Mouse (Mus musculus): Measurements from ENCODE around the gene Pip5k1b. TPM values are rescaled to one million over a fixed set of nuclear protein-coding genes. Genes with fewer than 3 reads are reported as not detected.
A peak's percentile ranks its signal among the peaks of the same experiment; 100 is the strongest.

The Pip5k1b gene
- polyA plus RNA-seq, 1 experiment from 2014 or later, result 22.1 TPM

DNA sequence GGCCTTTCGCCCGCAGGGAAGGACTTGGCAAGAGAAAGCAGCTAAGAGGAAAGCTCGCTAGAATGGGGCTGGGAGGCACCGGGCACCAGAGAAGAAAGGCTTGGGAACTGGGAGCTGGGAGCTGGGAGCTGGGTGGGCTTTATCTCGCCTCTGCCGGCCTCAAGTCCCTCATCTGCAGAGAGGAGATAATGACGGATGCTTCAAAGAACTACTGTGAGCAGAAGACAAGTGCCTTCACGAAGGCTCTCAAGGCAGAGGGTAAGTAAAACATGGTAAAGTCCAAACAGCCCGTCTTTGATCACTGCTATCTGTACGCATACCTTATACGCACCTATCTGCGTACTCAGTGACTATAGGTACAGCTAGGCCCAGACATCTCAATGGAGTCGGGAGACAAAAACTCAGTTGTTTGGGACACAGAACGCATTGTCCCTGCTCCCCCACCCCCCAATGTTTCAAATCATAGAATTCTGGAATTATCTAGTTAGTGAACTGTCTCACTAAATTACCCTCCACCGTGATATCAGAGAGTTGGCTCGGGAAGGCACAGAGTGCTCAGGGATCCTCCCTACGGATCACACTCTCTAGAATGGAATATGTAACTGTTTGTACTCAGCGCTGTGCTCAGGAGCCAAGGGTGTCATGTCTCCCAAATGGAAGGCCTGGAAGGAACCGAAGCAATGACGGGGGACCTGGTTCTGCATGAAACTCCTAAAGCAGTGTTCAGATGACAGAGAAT lies 42.4 kb downstream of the Pip5k1b start:
- Histone ChIP-seq H3K27ac (ENCODE audit: low read length) (peak overlapping the region; percentile 67), H3K4me2 (ENCODE audit: low read depth, low read length) (no peak overlapping the region), H3K27me3 (replicated peaks; ENCODE audit: control insufficient read depth, insufficient read depth, low read length) (no peaks in the 10 kb centered on the region), H3K4me3 (ENCODE audit: low read length) (no peak overlapping the region), H3K4me1 (ENCODE audit: control insufficient read depth, insufficient read depth, low read length) (peaks cover 16% of the 10 kb centered on the region), H3K9ac (ENCODE audit: low read depth, low read length) (no peak overlapping the region), H3K9me3 (ENCODE audit: control insufficient read depth, low read length) (no peaks in the 10 kb centered on the region), H3K36me3 (ENCODE audit: control insufficient read depth, insufficient read depth, low read length) (no peaks in the 10 kb centered on the region)
- WGBS, result 70% methylated on average over 20 of the region's 20 CpGs
- peak; percentile 37 for ATAC-seq

DNA sequence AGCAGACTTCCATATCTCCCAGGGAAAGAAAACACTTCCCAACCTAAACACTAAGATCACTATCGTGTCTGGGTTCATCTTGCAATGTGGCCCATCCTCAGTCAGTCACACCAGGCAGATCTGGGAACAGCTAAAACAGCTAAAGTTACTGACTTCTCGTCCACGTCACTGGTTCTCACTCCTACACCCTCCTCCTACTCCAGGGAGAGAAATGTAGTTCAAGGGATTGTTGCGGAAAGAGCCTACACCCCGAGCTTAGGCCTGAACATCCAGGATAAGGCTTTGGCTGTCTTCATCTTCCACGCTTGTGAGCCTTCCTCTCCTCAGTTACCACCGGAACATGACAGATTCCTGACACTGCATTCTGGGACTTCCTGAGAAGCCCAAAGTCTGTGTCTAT lies 43.7 kb downstream of the Pip5k1b start:
- Histone ChIP-seq H3K27ac (ENCODE audit: low read length) (no peak overlapping the region), H3K4me3 (ENCODE audit: low read length) (no peak overlapping the region), H3K36me3 (ENCODE audit: control insufficient read depth, insufficient read depth, low read length) (no peaks in the 10 kb centered on the region), H3K9me3 (ENCODE audit: control insufficient read depth, low read length) (no peaks in the 10 kb centered on the region), H3K4me2 (ENCODE audit: low read depth, low read length) (no peak overlapping the region), H3K27me3 (replicated peaks; ENCODE audit: control insufficient read depth, insufficient read depth, low read length) (no peaks in the 10 kb centered on the region), H3K9ac (ENCODE audit: low read depth, low read length) (no peak overlapping the region), H3K4me1 (ENCODE audit: control insufficient read depth, insufficient read depth, low read length) (peaks cover 16% of the 10 kb centered on the region)
- WGBS, result 92% methylated on average over 7 of the region's 7 CpGs
- no peak for ATAC-seq

DNA sequence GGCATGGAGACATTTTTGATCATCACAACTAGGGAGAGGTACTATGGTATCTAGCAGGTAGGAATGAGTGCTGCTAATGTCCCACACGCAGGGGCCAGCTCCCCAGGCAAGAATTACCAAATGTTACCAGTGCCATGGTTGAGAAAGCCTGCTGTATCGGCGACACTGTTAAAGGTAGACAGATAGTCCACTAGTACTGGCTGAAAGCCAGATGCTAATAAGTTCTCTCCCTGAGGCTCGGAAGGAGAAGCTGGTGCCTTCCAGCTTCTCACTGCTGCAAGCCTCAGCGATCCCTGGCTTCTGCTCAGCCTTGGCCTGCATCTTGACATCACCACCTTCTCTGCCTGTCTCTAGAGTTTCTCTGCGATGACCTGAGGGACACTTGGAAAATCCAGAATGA lies 46.3 kb downstream of the Pip5k1b start:
- Histone ChIP-seq H3K4me1 (ENCODE audit: control insufficient read depth, insufficient read depth, low read length) (peaks cover 13% of the 10 kb centered on the region), H3K27me3 (replicated peaks; ENCODE audit: control insufficient read depth, insufficient read depth, low read length) (no peaks in the 10 kb centered on the region), H3K4me3 (ENCODE audit: low read length) (no peak overlapping the region), H3K4me2 (ENCODE audit: low read depth, low read length) (no peak overlapping the region), H3K36me3 (ENCODE audit: control insufficient read depth, insufficient read depth, low read length) (no peaks in the 10 kb centered on the region), H3K27ac (ENCODE audit: low read length) (no peak overlapping the region), H3K9ac (ENCODE audit: low read depth, low read length) (no peak overlapping the region), H3K9me3 (ENCODE audit: control insufficient read depth, low read length) (no peaks in the 10 kb centered on the region)
- ATAC-seq, result no peak
- 83% methylated on average over 6 of the region's 6 CpGs for WGBS

DNA sequence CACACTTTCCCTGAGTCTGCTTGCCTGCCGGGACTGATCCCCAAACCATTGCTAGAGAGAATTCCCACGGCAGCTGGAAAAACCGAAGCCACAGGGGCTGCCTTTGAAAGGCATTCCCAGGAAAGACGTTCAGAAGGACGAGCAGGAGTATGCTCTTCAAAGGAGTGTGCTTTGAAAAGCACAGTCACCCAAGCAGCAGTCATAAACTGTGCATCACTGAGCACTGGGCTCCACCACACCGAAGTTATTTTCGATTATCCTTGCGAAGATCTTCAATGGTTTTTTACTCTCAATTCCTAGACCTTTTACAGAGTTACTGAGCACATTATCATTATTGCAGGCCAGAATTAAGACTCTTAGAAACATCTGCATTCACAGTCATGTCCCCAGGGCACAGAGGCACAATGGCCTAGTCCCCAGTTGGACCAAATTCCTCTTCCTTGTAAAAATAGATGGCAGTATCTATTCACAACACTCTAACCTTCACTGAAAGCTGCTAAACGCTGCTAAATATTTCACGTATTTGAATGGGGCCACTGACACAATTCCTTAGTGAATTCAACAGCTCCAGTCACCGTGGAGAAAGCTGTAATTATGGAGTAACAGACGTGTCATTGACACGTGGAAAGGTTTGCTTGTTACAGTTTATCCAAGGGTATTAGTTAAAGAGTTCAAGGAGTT lies 47.4 kb downstream of the Pip5k1b start:
- 64% methylated on average over 13 of the region's 13 CpGs for WGBS
- no peaks in the 10 kb centered on the region for H3K9me3 ChIP-seq (ENCODE audit: control insufficient read depth, low read length)
- H3K4me1 ChIP-seq (ENCODE audit: control insufficient read depth, insufficient read depth, low read length), result peaks cover 6% of the 10 kb centered on the region; the same call in 1 of the 2 replicates
- no peak overlapping the region for H3K4me2 ChIP-seq (ENCODE audit: low read depth, low read length)
- no peak overlapping the region for H3K4me3 ChIP-seq (ENCODE audit: low read length)
- H3K27me3 ChIP-seq (replicated peaks; ENCODE audit: control insufficient read depth, insufficient read depth, low read length), result no peaks in the 10 kb centered on the region
- no peaks in the 10 kb centered on the region for H3K36me3 ChIP-seq (ENCODE audit: control insufficient read depth, insufficient read depth, low read length)
- no peak overlapping the region for H3K9ac ChIP-seq (ENCODE audit: low read depth, low read length)
- ATAC-seq, result no peak
- H3K27ac ChIP-seq (ENCODE audit: low read length), result no peak overlapping the region

DNA sequence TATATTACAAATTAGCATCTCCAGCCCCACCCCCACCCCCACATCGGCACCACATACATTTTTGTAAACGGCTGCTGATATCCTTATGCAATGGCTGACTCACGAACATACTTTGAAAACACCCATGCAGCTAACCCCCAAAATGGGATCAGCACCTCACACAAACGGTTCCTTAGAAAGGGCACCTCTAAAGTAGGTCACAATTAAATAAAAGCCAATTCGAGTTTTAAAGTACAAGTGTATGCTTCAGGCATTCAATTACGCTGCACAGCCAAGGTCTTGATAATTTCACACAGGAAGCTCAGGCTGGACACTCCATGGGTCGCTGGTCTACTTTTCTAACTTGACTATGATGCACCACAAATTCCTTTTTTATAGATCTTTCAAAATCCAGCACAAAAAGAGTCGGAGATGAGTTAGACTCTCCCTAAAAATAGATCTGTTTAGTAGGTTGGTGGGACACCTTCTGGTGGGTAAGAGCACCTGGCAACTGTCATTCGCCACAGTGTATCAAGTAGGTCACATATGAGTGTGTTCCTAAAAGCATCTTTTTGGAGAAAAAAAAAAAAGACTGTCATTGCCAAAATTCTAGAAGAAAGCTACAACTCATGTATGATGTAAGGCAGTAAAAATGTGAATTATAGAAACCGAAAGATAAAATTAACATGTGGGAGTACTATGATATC lies 52.8 kb downstream of the Pip5k1b start:
- 82% methylated on average over 10 of the region's 10 CpGs for WGBS
- no peaks in the 10 kb centered on the region for H3K27me3 ChIP-seq (replicated peaks; ENCODE audit: control insufficient read depth, insufficient read depth, low read length)
- ATAC-seq, result no peak
- no peaks in the 10 kb centered on the region for H3K36me3 ChIP-seq (ENCODE audit: control insufficient read depth, insufficient read depth, low read length)
- H3K9me3 ChIP-seq (ENCODE audit: control insufficient read depth, low read length), result no peaks in the 10 kb centered on the region
- no peak overlapping the region for H3K9ac ChIP-seq (ENCODE audit: low read depth, low read length)
- no peak overlapping the region for H3K27ac ChIP-seq (ENCODE audit: low read length)
- no peak overlapping the region for H3K4me2 ChIP-seq (ENCODE audit: low read depth, low read length)
- H3K4me3 ChIP-seq (ENCODE audit: low read length), result no peak overlapping the region
- H3K4me1 ChIP-seq (ENCODE audit: control insufficient read depth, insufficient read depth, low read length), result no peaks in the 10 kb centered on the region

DNA sequence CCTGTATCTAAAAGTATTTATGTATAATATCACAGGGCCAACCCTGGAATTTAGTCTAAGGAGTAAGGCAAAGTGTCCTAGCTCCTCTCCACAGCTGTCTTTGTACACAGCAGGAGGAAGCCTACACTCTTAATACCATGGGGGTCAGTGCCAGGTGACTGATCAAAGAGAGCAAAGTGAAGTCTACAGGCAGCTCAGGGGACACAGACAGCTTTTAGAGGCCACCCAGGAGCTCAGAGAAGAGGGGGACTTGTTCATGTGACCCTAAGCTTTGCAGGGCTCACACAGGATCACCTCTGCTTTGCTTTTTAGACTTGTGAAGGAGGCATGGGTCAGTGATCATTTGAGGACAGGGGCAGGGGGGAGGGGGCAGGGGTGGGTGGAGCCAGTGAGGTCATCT lies 54.1 kb downstream of the Pip5k1b start:
- ATAC-seq, result no peak
- no peak overlapping the region for H3K4me3 ChIP-seq (ENCODE audit: low read length)
- H3K4me2 ChIP-seq (ENCODE audit: low read depth, low read length), result no peak overlapping the region
- H3K27ac ChIP-seq (ENCODE audit: low read length), result no peak overlapping the region
- H3K9ac ChIP-seq (ENCODE audit: low read depth, low read length), result no peak overlapping the region
- H3K4me1 ChIP-seq (ENCODE audit: control insufficient read depth, insufficient read depth, low read length), result no peaks in the 10 kb centered on the region
- no peaks in the 10 kb centered on the region for H3K9me3 ChIP-seq (ENCODE audit: control insufficient read depth, low read length)
- no peaks in the 10 kb centered on the region for H3K36me3 ChIP-seq (ENCODE audit: control insufficient read depth, insufficient read depth, low read length)
- H3K27me3 ChIP-seq (replicated peaks; ENCODE audit: control insufficient read depth, insufficient read depth, low read length), result no peaks in the 10 kb centered on the region

DNA sequence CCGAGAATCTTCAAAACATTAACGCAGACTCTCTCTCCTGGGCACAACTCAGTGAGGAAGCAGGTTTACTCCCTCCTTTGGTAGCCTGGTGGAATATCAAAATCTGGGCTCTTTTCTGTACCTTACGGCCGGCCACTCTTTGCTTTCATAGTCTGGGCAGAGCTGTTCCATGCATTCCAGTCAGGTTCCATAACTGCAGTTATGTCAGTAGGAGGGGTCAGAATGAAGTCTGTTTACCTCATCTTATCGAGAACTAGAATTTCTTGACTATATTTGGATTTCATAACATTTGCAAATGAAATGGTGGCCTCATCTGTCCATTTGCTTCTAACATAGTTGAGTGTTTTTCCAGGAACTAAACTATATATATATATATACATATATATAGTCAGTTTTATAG lies 55.2 kb downstream of the Pip5k1b start:
- Histone ChIP-seq H3K27ac (ENCODE audit: low read length) (no peak overlapping the region), H3K9me3 (ENCODE audit: control insufficient read depth, low read length) (no peaks in the 10 kb centered on the region), H3K9ac (ENCODE audit: low read depth, low read length) (no peak overlapping the region), H3K4me3 (ENCODE audit: low read length) (no peak overlapping the region), H3K36me3 (ENCODE audit: control insufficient read depth, insufficient read depth, low read length) (no peaks in the 10 kb centered on the region), H3K4me2 (ENCODE audit: low read depth, low read length) (no peak overlapping the region), H3K4me1 (ENCODE audit: control insufficient read depth, insufficient read depth, low read length) (no peaks in the 10 kb centered on the region), H3K27me3 (replicated peaks; ENCODE audit: control insufficient read depth, insufficient read depth, low read length) (no peaks in the 10 kb centered on the region)
- WGBS, result 81% methylated on average over 5 of the region's 5 CpGs
- ATAC-seq, result no peak

DNA sequence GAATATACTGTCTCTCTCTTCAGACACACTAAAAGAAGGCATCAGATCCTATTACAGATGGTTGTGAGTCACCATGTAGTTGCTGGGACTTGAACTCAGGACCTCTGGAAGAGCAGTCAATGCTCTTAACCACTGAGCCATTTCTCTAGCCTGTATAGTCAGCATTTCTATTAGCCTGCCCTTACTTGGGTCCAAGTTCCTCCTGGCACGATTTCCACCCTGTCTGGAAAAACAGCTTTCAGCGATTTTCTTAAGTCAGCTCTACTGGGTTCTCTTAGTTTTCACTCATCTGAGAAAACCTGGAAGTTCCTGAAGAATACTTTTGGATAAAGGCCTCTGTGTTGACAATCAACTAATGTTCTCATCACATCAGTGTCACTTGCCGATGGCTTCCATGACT lies 56.4 kb downstream of the Pip5k1b start:
- no peak overlapping the region for H3K4me2 ChIP-seq (ENCODE audit: low read depth, low read length)
- no peaks in the 10 kb centered on the region for H3K9me3 ChIP-seq (ENCODE audit: control insufficient read depth, low read length)
- no peak overlapping the region for H3K4me3 ChIP-seq (ENCODE audit: low read length)
- H3K27me3 ChIP-seq (replicated peaks; ENCODE audit: control insufficient read depth, insufficient read depth, low read length), result no peaks in the 10 kb centered on the region
- no peak overlapping the region for H3K9ac ChIP-seq (ENCODE audit: low read depth, low read length)
- no peak overlapping the region for H3K27ac ChIP-seq (ENCODE audit: low read length)
- H3K4me1 ChIP-seq (ENCODE audit: control insufficient read depth, insufficient read depth, low read length), result no peaks in the 10 kb centered on the region
- 87% methylated on average over 3 of the region's 3 CpGs for WGBS
- H3K36me3 ChIP-seq (ENCODE audit: control insufficient read depth, insufficient read depth, low read length), result no peaks in the 10 kb centered on the region
- ATAC-seq, result no peak

DNA sequence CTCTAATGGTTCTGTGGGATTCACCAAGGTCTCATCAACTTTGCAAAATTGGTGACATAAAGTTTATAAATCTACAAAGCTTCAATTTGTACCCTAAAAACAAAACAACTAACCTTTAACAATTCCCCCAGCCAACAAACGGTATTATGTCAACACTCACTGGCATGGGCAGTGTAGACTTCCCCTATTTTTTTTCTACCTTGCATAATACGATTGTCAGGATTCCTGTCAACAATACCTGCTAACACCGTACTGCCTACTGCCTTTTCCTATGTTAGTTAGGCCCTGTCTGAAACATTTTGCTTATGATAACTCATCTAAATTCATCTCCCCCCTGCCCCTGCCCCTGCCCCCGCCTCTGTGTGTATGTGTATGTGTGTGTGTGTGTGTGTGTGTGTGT lies 61.8 kb downstream of the Pip5k1b start:
- H3K4me1 ChIP-seq (ENCODE audit: control insufficient read depth, insufficient read depth, low read length), result no peaks in the 10 kb centered on the region
- H3K27me3 ChIP-seq (replicated peaks; ENCODE audit: control insufficient read depth, insufficient read depth, low read length), result no peaks in the 10 kb centered on the region
- no peak for ATAC-seq
- no peak overlapping the region for H3K9ac ChIP-seq (ENCODE audit: low read depth, low read length)
- 78% methylated on average over 4 of the region's 4 CpGs for WGBS
- no peaks in the 10 kb centered on the region for H3K9me3 ChIP-seq (ENCODE audit: control insufficient read depth, low read length)
- no peak overlapping the region for H3K4me3 ChIP-seq (ENCODE audit: low read length)
- no peak overlapping the region for H3K4me2 ChIP-seq (ENCODE audit: low read depth, low read length)
- no peak overlapping the region for H3K27ac ChIP-seq (ENCODE audit: low read length)
- H3K36me3 ChIP-seq (ENCODE audit: control insufficient read depth, insufficient read depth, low read length), result no peaks in the 10 kb centered on the region
